Mouse (Mus musculus): Measurements from ENCODE around the gene Cby3. TPM values are rescaled to one million over a fixed set of nuclear protein-coding genes. Genes with fewer than 3 reads are reported as not detected.

The Cby3 gene
- polyA plus RNA-seq, 1 experiment: not detected

DNA sequence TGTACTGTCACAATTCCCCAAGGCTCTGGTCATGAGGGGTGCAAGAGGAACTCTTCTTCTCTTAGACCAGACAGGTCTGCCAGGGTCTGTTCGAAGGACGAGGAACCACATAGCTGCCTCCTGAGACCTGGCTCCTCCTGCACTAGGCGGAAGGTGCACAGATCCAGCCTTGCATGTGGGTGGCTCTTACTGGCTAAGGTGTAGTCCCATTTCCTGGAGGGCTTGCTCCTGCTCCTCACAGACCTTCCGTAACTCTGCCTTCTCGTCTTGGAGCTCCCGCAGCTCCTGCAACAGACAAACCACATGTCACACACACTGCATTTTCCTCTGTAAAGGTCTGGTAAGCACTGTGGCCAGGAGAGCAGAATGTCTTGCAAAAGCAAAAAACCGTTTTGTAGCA, 40.5 kb downstream of the Cby3 start:
- Histone ChIP-seq H3K4me1 (ENCODE audit: control insufficient read depth) (peaks cover 8% of the 10 kb centered on the region), H3K4me3 (replicated peaks) (no peak overlapping the region), H3K27me3 (ENCODE audit: control insufficient read depth) (no peaks in the 10 kb centered on the region), H3K9me3 (ENCODE audit: control insufficient read depth, low read length) (no peaks in the 10 kb centered on the region), H3K36me3 (ENCODE audit: control insufficient read depth) (peaks cover 37% of the 10 kb centered on the region)
- TF ChIP-seq TAL1 (IDR thresholded peaks at IDR 0.05; ENCODE audit: low read length): no peak
- TF ChIP-seq GATA1 (IDR thresholded peaks at IDR 0.05; ENCODE audit: low read length): no peak

DNA sequence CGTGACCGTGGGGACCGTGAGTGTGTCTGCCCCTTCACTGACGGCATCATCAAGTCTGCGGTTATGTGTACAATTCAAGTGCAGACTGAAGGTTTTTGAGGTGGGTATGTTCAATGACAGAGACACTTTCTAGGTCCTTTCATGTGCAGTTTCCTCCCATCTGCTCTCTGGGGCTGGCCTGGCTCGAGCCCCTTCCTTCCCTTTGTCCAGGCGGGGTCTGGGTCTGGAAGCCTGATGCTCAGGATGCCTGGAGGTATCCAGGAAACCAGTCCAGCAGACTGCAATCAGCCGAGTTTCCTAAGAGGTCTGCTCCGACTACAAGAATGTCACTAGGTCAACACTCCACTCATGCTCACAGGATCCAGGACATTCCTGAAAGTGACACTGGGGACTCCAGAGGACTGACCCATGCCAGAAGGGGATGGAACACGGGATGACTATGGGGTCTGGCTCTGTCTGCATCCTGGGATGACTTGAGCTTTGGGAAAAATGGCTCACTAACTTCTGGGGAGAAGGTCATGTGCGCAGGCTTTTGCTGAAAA, 42.6 kb downstream of the Cby3 start:
- Histone ChIP-seq H3K36me3 (ENCODE audit: control insufficient read depth) (peaks cover 29% of the 10 kb centered on the region), H3K27me3 (ENCODE audit: control insufficient read depth) (no peaks in the 10 kb centered on the region), H3K4me3 (replicated peaks) (no peak overlapping the region), H3K4me1 (ENCODE audit: control insufficient read depth) (no peaks in the 10 kb centered on the region), H3K9me3 (ENCODE audit: control insufficient read depth, low read length) (no peaks in the 10 kb centered on the region)
- TF ChIP-seq TAL1 (IDR thresholded peaks at IDR 0.05; ENCODE audit: low read length) (no peak), GATA1 (IDR thresholded peaks at IDR 0.05; ENCODE audit: low read length) (no peak)

DNA sequence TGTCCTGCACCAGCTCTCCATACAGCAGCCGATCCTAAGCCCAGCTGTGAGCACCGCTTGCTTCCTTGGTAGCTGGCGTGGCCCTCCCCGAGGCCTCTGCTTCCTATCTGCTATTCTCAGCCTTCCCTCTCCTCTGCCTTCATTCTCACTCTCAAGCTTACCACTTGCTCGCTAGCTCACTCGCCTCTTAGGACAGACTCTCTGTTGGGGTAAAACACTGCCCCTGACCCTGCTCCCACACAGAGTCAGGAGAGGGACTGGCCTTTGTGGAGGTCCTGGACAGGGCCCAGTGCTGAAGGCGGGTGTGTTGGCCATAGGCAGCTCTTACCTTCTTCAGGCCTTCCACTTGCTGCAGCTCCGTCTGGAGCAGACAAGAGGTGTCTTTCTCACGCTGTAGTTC, 43.1 kb downstream of the Cby3 start:
- peaks cover 32% of the 10 kb centered on the region for H3K36me3 ChIP-seq (ENCODE audit: control insufficient read depth)
- no peak for TF ChIP-seq GATA1 (IDR thresholded peaks at IDR 0.05; ENCODE audit: low read length)
- no peaks in the 10 kb centered on the region for H3K9me3 ChIP-seq (ENCODE audit: control insufficient read depth, low read length)
- no peaks in the 10 kb centered on the region for H3K27me3 ChIP-seq (ENCODE audit: control insufficient read depth)
- no peak overlapping the region for H3K4me3 ChIP-seq (replicated peaks)
- H3K4me1 ChIP-seq (ENCODE audit: control insufficient read depth): no peaks in the 10 kb centered on the region

DNA sequence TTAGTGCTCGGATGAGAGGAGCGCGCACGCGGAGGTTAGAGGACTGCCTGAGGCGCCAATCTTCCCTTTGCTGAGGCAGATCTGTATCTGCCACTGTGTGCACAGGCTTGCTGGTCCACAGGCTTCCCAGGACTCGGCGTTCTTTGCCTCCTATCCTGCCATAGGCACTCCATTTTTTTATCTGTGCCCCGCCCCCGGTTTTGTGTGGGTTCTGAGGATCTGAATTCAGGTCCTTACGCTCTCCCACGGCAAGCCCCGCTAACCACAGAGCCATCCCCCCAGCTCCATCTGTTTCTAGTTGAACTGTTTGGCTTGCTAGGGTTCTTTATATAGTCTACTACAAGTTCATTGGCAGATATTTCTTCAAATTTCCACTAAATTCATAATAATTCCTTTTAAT, 44.5 kb downstream of the Cby3 start:
- H3K27me3 ChIP-seq (ENCODE audit: control insufficient read depth): no peaks in the 10 kb centered on the region
- H3K4me3 ChIP-seq (replicated peaks): no peak overlapping the region
- H3K36me3 ChIP-seq (ENCODE audit: control insufficient read depth): peaks cover 31% of the 10 kb centered on the region
- TF ChIP-seq TAL1 (IDR thresholded peaks at IDR 0.05; ENCODE audit: low read length) (no peak), GATA1 (IDR thresholded peaks at IDR 0.05; ENCODE audit: low read length) (no peak)
- H3K9me3 ChIP-seq (ENCODE audit: control insufficient read depth, low read length): no peaks in the 10 kb centered on the region
- H3K4me1 ChIP-seq (ENCODE audit: control insufficient read depth): no peaks in the 10 kb centered on the region

DNA sequence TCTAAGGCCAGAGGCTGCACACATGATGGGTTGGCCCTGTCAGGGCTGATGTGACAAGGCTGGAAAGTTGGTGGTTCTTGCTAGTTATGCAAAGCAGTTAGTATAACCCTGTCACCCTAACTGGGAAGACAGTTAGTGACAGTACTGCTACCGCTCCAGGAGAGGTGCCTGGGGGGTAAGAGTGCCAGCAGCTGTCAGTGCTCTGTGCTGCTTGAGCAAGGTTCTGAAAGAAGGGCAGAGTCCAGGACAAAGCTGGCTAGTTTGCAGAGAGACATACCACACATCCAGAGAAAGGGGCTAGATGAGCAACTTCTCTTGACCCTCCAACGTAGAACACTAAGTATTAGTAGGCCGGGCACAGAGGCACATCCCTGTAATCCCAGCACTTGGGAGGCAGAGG, 48.2 kb downstream of the Cby3 start:
- TF ChIP-seq TAL1 (IDR thresholded peaks at IDR 0.05; ENCODE audit: low read length) (no peak), GATA1 (IDR thresholded peaks at IDR 0.05; ENCODE audit: low read length) (no peak)
- Histone ChIP-seq H3K27me3 (ENCODE audit: control insufficient read depth) (no peaks in the 10 kb centered on the region), H3K9me3 (ENCODE audit: control insufficient read depth, low read length) (no peaks in the 10 kb centered on the region), H3K36me3 (ENCODE audit: control insufficient read depth) (peaks cover 24% of the 10 kb centered on the region), H3K4me1 (ENCODE audit: control insufficient read depth) (no peaks in the 10 kb centered on the region), H3K4me3 (replicated peaks) (no peak overlapping the region)

DNA sequence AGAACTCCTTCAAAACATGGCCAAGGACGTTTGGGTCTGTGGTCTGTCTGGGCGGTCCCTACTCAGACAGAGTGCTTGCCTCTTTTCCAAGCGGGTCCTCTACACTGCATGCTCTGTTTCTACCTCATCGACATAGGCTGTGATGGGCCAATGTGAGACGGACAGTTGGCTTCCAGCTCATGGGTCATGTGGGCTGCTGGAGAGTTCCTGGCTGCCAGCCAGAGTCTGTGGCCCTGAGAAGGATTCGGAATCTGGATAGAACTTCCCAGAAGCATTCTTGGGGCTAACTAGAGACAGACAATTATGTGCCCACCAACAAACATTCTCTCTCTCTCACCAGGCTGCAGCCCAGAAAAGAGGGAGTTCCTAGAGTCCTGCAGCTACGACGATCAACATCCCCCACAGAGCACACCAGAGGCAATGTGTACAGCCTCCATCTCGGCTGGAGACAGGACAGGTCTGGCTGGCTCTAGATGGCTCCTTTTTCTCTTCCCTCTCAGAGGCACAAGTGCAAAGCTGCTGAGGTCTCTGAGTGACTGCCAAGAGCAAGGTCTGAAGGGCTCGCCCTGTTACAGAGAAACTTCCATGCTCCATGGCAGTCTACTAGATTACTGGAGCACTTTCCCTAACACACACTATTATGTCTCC, 49.2 kb downstream of the Cby3 start:
- Histone ChIP-seq H3K27me3 (ENCODE audit: control insufficient read depth) (no peaks in the 10 kb centered on the region), H3K9me3 (ENCODE audit: control insufficient read depth, low read length) (no peaks in the 10 kb centered on the region), H3K4me1 (ENCODE audit: control insufficient read depth) (no peaks in the 10 kb centered on the region), H3K36me3 (ENCODE audit: control insufficient read depth) (peaks cover 21% of the 10 kb centered on the region), H3K4me3 (replicated peaks) (no peak overlapping the region)
- TF ChIP-seq GATA1 (IDR thresholded peaks at IDR 0.05; ENCODE audit: low read length) (no peak), TAL1 (IDR thresholded peaks at IDR 0.05; ENCODE audit: low read length) (no peak)

DNA sequence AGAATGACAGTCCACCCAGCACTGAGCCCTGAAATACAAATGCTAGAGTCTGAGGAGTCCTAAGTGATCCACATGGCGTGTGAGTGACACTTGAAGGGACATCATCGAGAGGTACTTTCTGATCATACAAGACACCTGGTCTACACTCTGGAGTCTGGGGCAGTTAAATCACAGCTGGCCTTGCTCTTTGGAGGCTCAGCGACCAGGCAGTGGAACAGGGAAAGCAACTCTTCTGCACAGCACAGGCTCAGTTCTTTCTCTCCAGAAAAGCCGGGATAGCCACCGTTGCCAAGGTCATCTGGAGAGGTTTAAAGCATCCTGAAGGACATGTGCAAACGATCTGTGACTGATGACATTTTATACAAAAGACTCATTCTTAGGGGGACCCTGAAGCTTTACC, 53.0 kb downstream of the Cby3 start:
- Histone ChIP-seq H3K4me1 (ENCODE audit: control insufficient read depth) (peaks cover 7% of the 10 kb centered on the region), H3K36me3 (ENCODE audit: control insufficient read depth) (peaks cover 16% of the 10 kb centered on the region), H3K27me3 (ENCODE audit: control insufficient read depth) (no peaks in the 10 kb centered on the region), H3K4me3 (replicated peaks) (no peak overlapping the region), H3K9me3 (ENCODE audit: control insufficient read depth, low read length) (no peaks in the 10 kb centered on the region)
- TF ChIP-seq GATA1 (IDR thresholded peaks at IDR 0.05; ENCODE audit: low read length): no peak
- no peak for TF ChIP-seq TAL1 (IDR thresholded peaks at IDR 0.05; ENCODE audit: low read length)

Other genes with a start within 250 kb of the Cby3 start
- 1.5 and 1.6 TPM in 2 replicates for gene Tbc1d9b, start 223.1 kb upstream of the Cby3 start, polyA plus RNA-seq (2012)
- gene Mrnip, start 180.0 kb upstream of the Cby3 start, polyA plus RNA-seq (2012): 0.79 and 1.3 TPM in 2 replicates
- gene Sqstm1, start 143.6 kb upstream of the Cby3 start, polyA plus RNA-seq (2012): 19.5 and 24.0 TPM in 2 replicates
- gene Mgat4b, start 143.6 kb upstream of the Cby3 start, polyA plus RNA-seq (2012): 23.6 and 24.7 TPM in 2 replicates
- gene Ltc4s, start 115.8 kb upstream of the Cby3 start, polyA plus RNA-seq (2012): not detected in 2 replicates
- gene Maml1, start 62.2 kb upstream of the Cby3 start, polyA plus RNA-seq (2012): 0.47 and 0.68 TPM in 2 replicates
- gene Canx, start 28.8 kb upstream of the Cby3 start, polyA plus RNA-seq (2012): 3.1 and 8.5 TPM in 2 replicates
- 12.6 and 16.1 TPM in 2 replicates for gene Hnrnph1, start 22.5 kb downstream of the Cby3 start, polyA plus RNA-seq (2012)
- gene Rufy1, start 76.7 kb downstream of the Cby3 start, polyA plus RNA-seq (2012): 0.18 and 0.23 TPM in 2 replicates
- gene Adamts2, start 247.6 kb downstream of the Cby3 start, polyA plus RNA-seq (2012): 0.01 TPM in 1 of 2 replicates, not detected in the other

Measured in erythroblast, embryonic 14.5 days (primary cell).